Mouse (Mus musculus): ENCODE results near the gene Usp2. TPM values are rescaled to one million over a fixed set of nuclear protein-coding genes. Genes with fewer than 3 reads are reported as not detected.

Gene Usp2
- total and polyA plus RNA-seq, 3 experiments: 2.1 to 2.3 (median 2.2) TPM

- Histone ChIP-seq H3K27ac (ENCODE audit: insufficient read depth, low read depth) (no peak overlapping the region), H3K4me2 (ENCODE audit: insufficient read depth, low read depth, poor library complexity, severe bottlenecking) (no peak overlapping the region), H3K9me3 (replicated peaks; ENCODE audit: low read length) (no peaks in the 10 kb centered on the region), H3K36me3 (replicated peaks in 1 of 2; ENCODE audit: control insufficient read depth in 1 of 2, insufficient read depth in 1 of 2, low read length in 1 of 2) (peaks cover 0 to 15% of the 10 kb centered on the region in 2 experiments), H3K27me3 (replicated peaks) (peaks cover 52% of the 10 kb centered on the region), H3K9ac (ENCODE audit: insufficient read depth, low read depth) (no peak overlapping the region), H3K79me2 (replicated peaks; ENCODE audit: control insufficient read depth, extremely low read depth, insufficient read depth, poor library complexity, severe bottlenecking) (no peaks in the 10 kb centered on the region), H3K4me3 (replicated peaks in 1 of 3; ENCODE audit: low read depth in 2 of 3, low read length in 2 of 3, poor library complexity in 1 of 3) (no peak overlapping the region), H3K4me1 (ENCODE audit: control insufficient read depth in 1 of 2, insufficient read depth in 2 of 2) (peaks cover 11 to 19% of the 10 kb centered on the region in 2 experiments)
- no peak for TF ChIP-seq GABPA (IDR thresholded peaks at IDR 0.05; ENCODE audit: insufficient replicate concordance, low read depth, low read length)
- no peak for TF ChIP-seq POLR2AphosphoS2 (IDR thresholded peaks at IDR 0.05; ENCODE audit: low read depth, low read length)
- no peak for TF ChIP-seq IRF4 (IDR thresholded peaks at IDR 0.05; ENCODE audit: low read depth, low read length)
- no peak for TF ChIP-seq MAFK (IDR thresholded peaks at IDR 0.05; ENCODE audit: insufficient replicate concordance, low read length)
- TF ChIP-seq CHD1 (IDR thresholded peaks at IDR 0.05; ENCODE audit: low read depth, low read length): no peak
- no peak for TF ChIP-seq POLR2A (IDR thresholded peaks at IDR 0.05; ENCODE audit: low read depth, low read length)
- no peak for TF ChIP-seq MAZ (IDR thresholded peaks at IDR 0.05; ENCODE audit: low read depth, low read length)
- no peak for TF ChIP-seq ZMIZ1 (IDR thresholded peaks at IDR 0.05; ENCODE audit: low read depth, low read length)
- no peak for TF ChIP-seq MEF2A (IDR thresholded peaks at IDR 0.05; ENCODE audit: borderline replicate concordance, low read depth, low read length)
- no peak for TF ChIP-seq JUND (conservative IDR thresholded peaks at IDR 0.05; ENCODE audit: low read depth, low read length)
- TF ChIP-seq E2F4 (IDR thresholded peaks at IDR 0.05; ENCODE audit: insufficient replicate concordance, low read depth, low read length): no peak
- no peak for TF ChIP-seq RAD21 (IDR thresholded peaks at IDR 0.05; ENCODE audit: low read depth, low read length)
- TF ChIP-seq ELF1 (IDR thresholded peaks at IDR 0.05; ENCODE audit: low read depth, low read length): no peak
- no peak for TF ChIP-seq MYC (IDR thresholded peaks at IDR 0.05; ENCODE audit: low read depth, low read length)
- TF ChIP-seq HCFC1 (IDR thresholded peaks at IDR 0.05; ENCODE audit: low read depth, low read length): no peak
- TF ChIP-seq UBTF (IDR thresholded peaks at IDR 0.05; ENCODE audit: low read depth, low read length): no peak
- TF ChIP-seq MXI1 (IDR thresholded peaks at IDR 0.05; ENCODE audit: low read depth, low read length): no peak
- no peak for TF ChIP-seq ETS1 (conservative IDR thresholded peaks at IDR 0.05; ENCODE audit: low read depth, low read length)
- TF ChIP-seq PAX5 (IDR thresholded peaks at IDR 0.05; ENCODE audit: low read length): no peak
- no peak for TF ChIP-seq NRF1 (IDR thresholded peaks at IDR 0.05; ENCODE audit: low read depth, low read length)
- in situ Hi-C loops (cut with MboI; ENCODE audit: low pct_ligation_motif_present, low pct_unique_long_range_greater_than_20kb, low sequenced_read_pairs) (no loop called here), dilution Hi-C loops (cut with MboI; ENCODE audit: extremely low pct_ligation_motif_present, extremely low pct_unique_long_range_greater_than_20kb, low sequenced_read_pairs) (no loop called here)
- DNase-seq (ENCODE audit: extremely low read depth): no peak
These were observed 69.0 kb downstream of the Usp2 start for GRCm38 (mm10) chr9:44135731-44136411.

GRCm38 (mm10) chr9:44137846-44138245 lies 71.0 kb downstream of the Usp2 start:
- H3K4me2 ChIP-seq (ENCODE audit: insufficient read depth, low read depth, poor library complexity, severe bottlenecking): no peak overlapping the region
- H3K4me3 ChIP-seq (replicated peaks in 1 of 3; ENCODE audit: low read depth in 2 of 3, low read length in 2 of 3, poor library complexity in 1 of 3): no peak overlapping the region
- DNase-seq (ENCODE audit: extremely low read depth): no peak
- H3K9ac ChIP-seq (ENCODE audit: insufficient read depth, low read depth): no peak overlapping the region
- peaks cover 8 to 11% of the 10 kb centered on the region in 2 experiments; a peak in 3 of 4 replicates for H3K4me1 ChIP-seq (ENCODE audit: control insufficient read depth in 1 of 2, insufficient read depth in 2 of 2)
- in situ Hi-C loops (cut with MboI; ENCODE audit: low pct_ligation_motif_present, low pct_unique_long_range_greater_than_20kb, low sequenced_read_pairs): no loop called here
- no peak overlapping the region for H3K27ac ChIP-seq (ENCODE audit: insufficient read depth, low read depth)
- dilution Hi-C loops (cut with MboI; ENCODE audit: extremely low pct_ligation_motif_present, extremely low pct_unique_long_range_greater_than_20kb, low sequenced_read_pairs): no loop called here
- TF ChIP-seq MEF2A (IDR thresholded peaks at IDR 0.05; ENCODE audit: borderline replicate concordance, low read depth, low read length): no peak
- TF ChIP-seq EP300 (IDR thresholded peaks at IDR 0.05; ENCODE audit: low read length): no peak
- TF ChIP-seq KAT2A (IDR thresholded peaks at IDR 0.05; ENCODE audit: insufficient replicate concordance, low read length): no peak
- no peak for TF ChIP-seq JUND (conservative IDR thresholded peaks at IDR 0.05; ENCODE audit: low read depth, low read length)
- TF ChIP-seq BHLHE40 (IDR thresholded peaks at IDR 0.05; ENCODE audit: low read depth, low read length): no peak
- TF ChIP-seq CHD1 (IDR thresholded peaks at IDR 0.05; ENCODE audit: low read depth, low read length): no peak
- no peak for TF ChIP-seq NRF1 (IDR thresholded peaks at IDR 0.05; ENCODE audit: low read depth, low read length)
- no peak for TF ChIP-seq TCF12 (IDR thresholded peaks at IDR 0.05; ENCODE audit: low read depth, low read length)
- TF ChIP-seq ZNF384 (IDR thresholded peaks at IDR 0.05; ENCODE audit: low read depth, low read length): no peak
- no peak for TF ChIP-seq UBTF (IDR thresholded peaks at IDR 0.05; ENCODE audit: low read depth, low read length)
- no peak for TF ChIP-seq CTCF (conservative IDR thresholded peaks at IDR 0.05 in 1 of 2, IDR thresholded peaks at IDR 0.05 in 1 of 2; ENCODE audit: low read depth in 2 of 2, low read length in 2 of 2)
- TF ChIP-seq USF1 (IDR thresholded peaks at IDR 0.05; ENCODE audit: low read depth, low read length): no peak
- TF ChIP-seq ZC3H11A (IDR thresholded peaks at IDR 0.05; ENCODE audit: low read depth, low read length): no peak
- no peak for TF ChIP-seq POLR2A (IDR thresholded peaks at IDR 0.05; ENCODE audit: low read depth, low read length)
- TF ChIP-seq MXI1 (IDR thresholded peaks at IDR 0.05; ENCODE audit: low read depth, low read length): no peak
- peaks cover 35% of the 10 kb centered on the region for H3K27me3 ChIP-seq (replicated peaks)
- no peaks in the 10 kb centered on the region for H3K9me3 ChIP-seq (replicated peaks; ENCODE audit: low read length)
- H3K79me2 ChIP-seq (replicated peaks; ENCODE audit: control insufficient read depth, extremely low read depth, insufficient read depth, poor library complexity, severe bottlenecking): no peaks in the 10 kb centered on the region
- H3K36me3 ChIP-seq (replicated peaks in 1 of 2; ENCODE audit: control insufficient read depth in 1 of 2, insufficient read depth in 1 of 2, low read length in 1 of 2): peaks cover 3 to 30% of the 10 kb centered on the region in 2 experiments

Data from CH12.LX (cell line).